Mouse (Mus musculus) heart, postnatal 0 days (tissue): ENCODE measurements around the gene Panx3. TPM values are rescaled to one million over a fixed set of nuclear protein-coding genes. Genes with fewer than 3 reads are reported as not detected.

ENCODE experiments used
- ATAC-seq: fragments of 200-750 bp; cut with Nextera tagmentation; 2 replicates; pipeline ENCODE4 v1.8.0; 2017; ENCODE audit warnings: low read depth, moderate number of reproducible peaks, moderate library complexity; ENCODE audit not compliant: insufficient read depth
- DNase-seq: peaks from one replicate; pipeline ENCODE4 v3.0.0-alpha.2; 2016; ENCODE audit warnings: low spot score
- H3K27ac ChIP-seq: fragments of 300-500 bp; sonication (generic); 2 replicates; pipeline ENCODE4 v1.5.1; 2014; ENCODE audit warnings: low read depth, mild to moderate bottlenecking
- H3K27me3 ChIP-seq: fragments of 300-500 bp; sonication (generic); 2 replicates; pipeline ENCODE4 v1.6.1; 2014; ENCODE audit warnings: low read length, mixed read lengths; ENCODE audit not compliant: control insufficient read depth, insufficient read depth
- H3K36me3 ChIP-seq: fragments of 300-500 bp; sonication (generic); replicated peaks from 2 replicates; pipeline ENCODE4 v1.6.1; 2014; ENCODE audit warnings: low read length, mixed read lengths; ENCODE audit not compliant: control insufficient read depth, insufficient read depth
- H3K4me1 ChIP-seq: fragments of 300-500 bp; sonication (generic); 2 replicates; pipeline ENCODE4 v1.6.1; 2014; ENCODE audit warnings: antibody characterized with exemption; ENCODE audit not compliant: control insufficient read depth, insufficient read depth
- H3K4me2 ChIP-seq: fragments of 300-500 bp; sonication (generic); 2 replicates; pipeline ENCODE4 v1.6.1; 2014; ENCODE audit warnings: low read depth, mild to moderate bottlenecking, low read length, moderate library complexity
- H3K4me3 ChIP-seq: fragments of 300-500 bp; sonication (generic); 2 replicates; pipeline ENCODE4 v1.5.1; 2014; ENCODE audit warnings: low read depth, low read length
- H3K9ac ChIP-seq: fragments of 300-500 bp; sonication (generic); replicated peaks from 2 replicates; pipeline ENCODE4 v1.6.1; 2014; ENCODE audit warnings: low read depth, low read length, mixed read lengths
- H3K9me3 ChIP-seq: fragments of 300-500 bp; sonication (generic); replicated peaks from 2 replicates; pipeline ENCODE4 v1.6.1; 2016; ENCODE audit warnings: low read length; ENCODE audit not compliant: control insufficient read depth
- CTCF ChIP-seq: IDR thresholded peaks from 2 replicates; pipeline ENCODE4 v1.5.1; 2016; ENCODE audit warnings: antibody characterized with exemption, control low read depth, low read depth
- EP300 ChIP-seq: IDR thresholded peaks from 2 replicates; pipeline ENCODE4 v1.6.1; 2016; ENCODE audit warnings: antibody characterized with exemption, low read depth
- WGBS: fragments of 180-500 bp; shearing (Covaris S2); extraction: QIAGEN DNeasy Blood & Tissue Kit; methylation state at CpG from one replicate; pipeline ENCODE4 v1.1.7; 2014; 5-methylcytosine and 5-hydroxymethylcytosine counted together
- polyA plus RNA-seq: library from polyadenylated mRNA; unstranded; fragments of >200 nt; fragmentation: Nextera tagmentation; extraction: Ambion mirVana; gene quantifications from 2 replicates; pipeline ENCODE4 v1.2.1, GENCODE M21; 2015
- total RNA-seq: library from RNA; depleted of rRNA; stranded (reverse); fragments of >200 nt; gene quantifications from 2 replicates; pipeline ENCODE4 v1.2.3, GENCODE M21; 2014; ENCODE audit warnings: low replicate concordance

The Panx3 gene
- total and polyA plus RNA-seq, 2 experiments from 2014 or later, result not detected

- DNase-seq (no peak), ATAC-seq (no peak)
- WGBS, result 46% methylated on average over 1 of the region's 1 CpGs
- Histone ChIP-seq H3K27ac (no peak overlapping the region), H3K4me1 (no peaks in the 10 kb centered on the region), H3K4me2 (no peak overlapping the region), H3K4me3 (no peak overlapping the region), H3K9ac (no peak overlapping the region), H3K27me3 (no peaks in the 10 kb centered on the region), H3K36me3 (no peaks in the 10 kb centered on the region), H3K9me3 (no peaks in the 10 kb centered on the region)
- TF ChIP-seq CTCF, result no peak
- no peak for TF ChIP-seq EP300
Measured at GRCm38 (mm10) chr9:37663210-37663609, 5.8 kb downstream of the Panx3 start.

- H3K4me2 ChIP-seq, result no peak overlapping the region
- 65% methylated on average over 6 of the region's 6 CpGs for WGBS
- H3K4me3 ChIP-seq, result no peak overlapping the region
- H3K27ac ChIP-seq, result no peak overlapping the region
- peaks cover 5% of the 10 kb centered on the region; the same call in 1 of the 2 replicates for H3K36me3 ChIP-seq
- ATAC-seq (no peak), DNase-seq (no peak)
- no peak overlapping the region for H3K9ac ChIP-seq
- H3K4me1 ChIP-seq, result peaks cover 6% of the 10 kb centered on the region; the same call in 1 of the 2 replicates
- no peaks in the 10 kb centered on the region for H3K27me3 ChIP-seq
- no peaks in the 10 kb centered on the region for H3K9me3 ChIP-seq
- TF ChIP-seq EP300 (no peak), CTCF (no peak)
Measured at GRCm38 (mm10) chr9:37659413-37659812, 9.6 kb downstream of the Panx3 start.

- peaks cover 6% of the 10 kb centered on the region; the same call in 1 of the 2 replicates for H3K4me1 ChIP-seq
- H3K27me3 ChIP-seq, result no peaks in the 10 kb centered on the region
- H3K36me3 ChIP-seq, result peaks cover 28% of the 10 kb centered on the region
- WGBS, result under 1% methylated on average over 36 of the region's 36 CpGs
- TF ChIP-seq EP300, result 0 out of 2 replicates have a peak, but pooled peaks have one; percentile 42
- no peak for TF ChIP-seq CTCF
- peak within 1 kb of the TSS; percentile 77 for H3K4me3 ChIP-seq
- H3K4me2 ChIP-seq, result peak within 1 kb of the TSS; percentile 74
- peak within 1 kb of the TSS; percentile 67 for H3K9ac ChIP-seq
- ATAC-seq (peak; percentile 91), DNase-seq (peak; percentile 79)
- H3K9me3 ChIP-seq, result no peaks in the 10 kb centered on the region
- H3K27ac ChIP-seq, result peak within 1 kb of the TSS; percentile 80
Measured at GRCm38 (mm10) chr9:37656931-37657481, 12.0 kb downstream of the Panx3 start, which contains the start of gene Tbrg1. TSS of gene Tbrg1 (minus strand) at chr9:37657312.

- under 1% methylated on average over 10 of the region's 10 CpGs for WGBS
- ATAC-seq, result peak; percentile 10
Measured at GRCm38 (mm10) chr9:37656439-37656881, 12.6 kb downstream of the Panx3 start.

GRCm38 (mm10) chr9:37655961-37656360 lies 13.1 kb downstream of the Panx3 start:
- peak overlapping the region; percentile 80 for H3K27ac ChIP-seq
- peak overlapping the region; percentile 67 for H3K9ac ChIP-seq
- DNase-seq (no peak), ATAC-seq (no peak)
- H3K9me3 ChIP-seq, result no peaks in the 10 kb centered on the region
- H3K4me2 ChIP-seq, result peak overlapping the region; percentile 74
- TF ChIP-seq EP300, result no peak
- no peak for TF ChIP-seq CTCF
- H3K36me3 ChIP-seq, result peaks cover 36% of the 10 kb centered on the region
- H3K4me3 ChIP-seq, result peak overlapping the region; percentile 77
- WGBS, result 34% methylated on average over 8 of the region's 8 CpGs
- H3K27me3 ChIP-seq, result no peaks in the 10 kb centered on the region
- peaks cover 6% of the 10 kb centered on the region; the same call in 1 of the 2 replicates for H3K4me1 ChIP-seq

More at GRCm38 (mm10) chr9:37656439-37656881, 12.6 kb downstream of the Panx3 start:
- H3K9ac ChIP-seq, result peak overlapping the region; percentile 67
- H3K4me2 ChIP-seq, result peak overlapping the region; percentile 74
- no peaks in the 10 kb centered on the region for H3K9me3 ChIP-seq
- H3K36me3 ChIP-seq, result peaks cover 31% of the 10 kb centered on the region
- no peaks in the 10 kb centered on the region for H3K27me3 ChIP-seq
- H3K27ac ChIP-seq, result peak overlapping the region; percentile 80
- TF ChIP-seq CTCF (no peak), EP300 (no peak)
- peak; percentile 53 for DNase-seq
- peaks cover 6% of the 10 kb centered on the region; the same call in 1 of the 2 replicates for H3K4me1 ChIP-seq
- H3K4me3 ChIP-seq, result peak overlapping the region; percentile 77
